Mouse (Mus musculus) kidney, postnatal 0 days (tissue): Measurements from ENCODE around the gene Msantd3. TPM values are rescaled to one million over a fixed set of nuclear protein-coding genes. Genes with fewer than 3 reads are reported as not detected.

Source experiments
- ATAC-seq: fragments of 200-750 bp; cut with Nextera tagmentation; replicated peaks from 2 replicates; pipeline ENCODE4 v1.8.0; 2017; ENCODE audit warnings: low read depth, moderate number of reproducible peaks, moderate TSS enrichment, moderate library complexity; ENCODE audit not compliant: low FRiP score
- DNase-seq: peaks from one replicate; pipeline ENCODE4 v3.0.0-alpha.2; 2016; ENCODE audit warnings: low spot score
- H3K27ac ChIP-seq: fragments of 300-500 bp; sonication (generic); 2 replicates; pipeline ENCODE4 v1.5.1; 2014; ENCODE audit warnings: mild to moderate bottlenecking
- H3K27me3 ChIP-seq: fragments of 300-500 bp; sonication (generic); 2 replicates; pipeline ENCODE4 v1.6.1; 2014; ENCODE audit warnings: low read length, mixed read lengths; ENCODE audit not compliant: insufficient read depth
- H3K36me3 ChIP-seq: fragments of 300-500 bp; sonication (generic); 2 replicates; pipeline ENCODE4 v1.6.1; 2014; ENCODE audit warnings: low read length, mixed read lengths; ENCODE audit not compliant: insufficient read depth
- H3K4me1 ChIP-seq: fragments of 300-500 bp; sonication (generic); replicated peaks from 2 replicates; pipeline ENCODE4 v1.6.1; 2014; ENCODE audit warnings: antibody characterized with exemption, low read length, mixed read lengths; ENCODE audit not compliant: insufficient read depth
- H3K4me2 ChIP-seq: fragments of 300-500 bp; sonication (generic); 2 replicates; pipeline ENCODE4 v1.6.1; 2014; ENCODE audit warnings: mild to moderate bottlenecking, low read length, moderate library complexity, mixed read lengths
- H3K4me3 ChIP-seq: fragments of 300-500 bp; sonication (generic); replicated peaks from 2 replicates; pipeline ENCODE4 v1.5.1; 2014; ENCODE audit warnings: low read depth, low read length
- H3K9ac ChIP-seq: fragments of 300-500 bp; sonication (generic); 2 replicates; pipeline ENCODE4 v1.6.1; 2014; ENCODE audit warnings: low read depth, low read length
- H3K9me3 ChIP-seq: fragments of 300-500 bp; sonication (generic); replicated peaks from 2 replicates; pipeline ENCODE4 v1.6.1; 2016; ENCODE audit warnings: low read length, inconsistent platforms, mixed read lengths
- CTCF ChIP-seq: IDR thresholded peaks from 2 replicates; pipeline ENCODE4 v1.5.1; 2016; ENCODE audit warnings: antibody characterized with exemption, low read depth, mild to moderate bottlenecking, moderate library complexity
- WGBS: fragments of 180-500 bp; shearing (Covaris S2); extraction: QIAGEN DNeasy Blood & Tissue Kit; methylation state at CpG from one replicate; pipeline ENCODE4 v1.1.7; 2014; 5-methylcytosine and 5-hydroxymethylcytosine counted together
- polyA plus RNA-seq: library from polyadenylated mRNA; unstranded; fragments of >200 nt; fragmentation: Nextera tagmentation; extraction: Ambion mirVana; gene quantifications from 2 replicates; pipeline ENCODE4 v1.2.1, GENCODE M21; 2015

Msantd3 gene
- polyA plus RNA-seq, 1 experiment from 2014 or later: 30.7 TPM

GRCm38 (mm10) chr4:48552486-48553064 lies 12.8 kb downstream of the Msantd3 start:
- no peak overlapping the region for H3K9ac ChIP-seq
- TF ChIP-seq CTCF: no peak
- H3K4me1 ChIP-seq: 0 out of 2 replicates have a peak, but pooled peaks cover 5% of the 10 kb centered on the region
- DNase-seq: no peak
- no peak for ATAC-seq
- WGBS: 93% methylated on average over 27 of the region's 27 CpGs
- no peak overlapping the region for H3K4me3 ChIP-seq
- no peaks in the 10 kb centered on the region for H3K27me3 ChIP-seq
- H3K4me2 ChIP-seq: no peak overlapping the region
- H3K9me3 ChIP-seq: no peaks in the 10 kb centered on the region
- H3K36me3 ChIP-seq: peaks cover 11% of the 10 kb centered on the region; the same call in 1 of the 2 replicates
- H3K27ac ChIP-seq: no peak overlapping the region

- Histone ChIP-seq H3K4me1 (no peaks in the 10 kb centered on the region), H3K9ac (no peak overlapping the region), H3K27ac (no peak overlapping the region), H3K36me3 (peaks cover 11% of the 10 kb centered on the region; the same call in 1 of the 2 replicates), H3K27me3 (no peaks in the 10 kb centered on the region), H3K4me3 (no peak overlapping the region), H3K4me2 (no peak overlapping the region), H3K9me3 (no peaks in the 10 kb centered on the region)
- DNase-seq: no peak
- WGBS: 85% methylated on average over 7 of the region's 7 CpGs
- ATAC-seq: no peak
- TF ChIP-seq CTCF: no peak
Observed at GRCm38 (mm10) chr4:48554132-48554531, 14.4 kb downstream of the Msantd3 start.

- H3K9ac ChIP-seq: no peak overlapping the region
- peaks cover 12% of the 10 kb centered on the region; the same call in 1 of the 2 replicates for H3K36me3 ChIP-seq
- 29% methylated on average over 3 of the region's 3 CpGs for WGBS
- peak; percentile 66 for DNase-seq
- no peak overlapping the region for H3K4me2 ChIP-seq
- no peaks in the 10 kb centered on the region for H3K9me3 ChIP-seq
- no peaks in the 10 kb centered on the region for H3K27me3 ChIP-seq
- no peak overlapping the region for H3K4me3 ChIP-seq
- H3K27ac ChIP-seq: no peak overlapping the region
- TF ChIP-seq CTCF: peak; percentile 78
- no peaks in the 10 kb centered on the region for H3K4me1 ChIP-seq
- no peak for ATAC-seq
Observed at GRCm38 (mm10) chr4:48555729-48556128, 16.0 kb downstream of the Msantd3 start.

GRCm38 (mm10) chr4:48559652-48560051 lies 19.9 kb downstream of the Msantd3 start:
- no peak overlapping the region for H3K27ac ChIP-seq
- no peaks in the 10 kb centered on the region for H3K27me3 ChIP-seq
- no peak overlapping the region for H3K4me3 ChIP-seq
- no peak for ATAC-seq
- peaks cover 17% of the 10 kb centered on the region; the same call in 1 of the 2 replicates for H3K36me3 ChIP-seq
- no peak for TF ChIP-seq CTCF
- no peak overlapping the region for H3K9ac ChIP-seq
- 67% methylated on average over 14 of the region's 14 CpGs for WGBS
- H3K4me1 ChIP-seq: no peaks in the 10 kb centered on the region
- no peak overlapping the region for H3K4me2 ChIP-seq
- H3K9me3 ChIP-seq: no peaks in the 10 kb centered on the region
- no peak for DNase-seq

- no peak for TF ChIP-seq CTCF
- H3K36me3 ChIP-seq: peaks cover 17% of the 10 kb centered on the region; the same call in 1 of the 2 replicates
- no peaks in the 10 kb centered on the region for H3K9me3 ChIP-seq
- no peaks in the 10 kb centered on the region for H3K4me1 ChIP-seq
- H3K4me3 ChIP-seq: no peak overlapping the region
- H3K4me2 ChIP-seq: no peak overlapping the region
- 70% methylated on average over 8 of the region's 8 CpGs for WGBS
- no peak overlapping the region for H3K9ac ChIP-seq
- ATAC-seq (no peak), DNase-seq (no peak)
- H3K27me3 ChIP-seq: no peaks in the 10 kb centered on the region
- no peak overlapping the region for H3K27ac ChIP-seq
Observed at GRCm38 (mm10) chr4:48561824-48562223, 22.1 kb downstream of the Msantd3 start.

GRCm38 (mm10) chr4:48564962-48565361 lies 25.2 kb downstream of the Msantd3 start:
- Histone ChIP-seq H3K27ac (no peak overlapping the region), H3K4me2 (no peak overlapping the region), H3K27me3 (no peaks in the 10 kb centered on the region), H3K9ac (no peak overlapping the region), H3K9me3 (no peaks in the 10 kb centered on the region), H3K4me3 (no peak overlapping the region), H3K4me1 (no peaks in the 10 kb centered on the region), H3K36me3 (peaks cover 17% of the 10 kb centered on the region; the same call in 1 of the 2 replicates)
- no peak for ATAC-seq
- TF ChIP-seq CTCF: no peak
- DNase-seq: no peak

- Histone ChIP-seq H3K27me3 (no peaks in the 10 kb centered on the region), H3K9me3 (no peaks in the 10 kb centered on the region), H3K36me3 (no peaks in the 10 kb centered on the region), H3K4me1 (no peaks in the 10 kb centered on the region), H3K4me2 (no peak overlapping the region), H3K4me3 (no peak overlapping the region), H3K27ac (no peak overlapping the region), H3K9ac (no peak overlapping the region)
- no peak for TF ChIP-seq CTCF
- 83% methylated on average over 7 of the region's 7 CpGs for WGBS
- no peak for DNase-seq
- ATAC-seq: no peak
Observed at GRCm38 (mm10) chr4:48576361-48576760, 36.6 kb downstream of the Msantd3 start.
